Comparison of ENCODE assay signal across 8 mouse cellular contexts in the genomic region with DNA sequence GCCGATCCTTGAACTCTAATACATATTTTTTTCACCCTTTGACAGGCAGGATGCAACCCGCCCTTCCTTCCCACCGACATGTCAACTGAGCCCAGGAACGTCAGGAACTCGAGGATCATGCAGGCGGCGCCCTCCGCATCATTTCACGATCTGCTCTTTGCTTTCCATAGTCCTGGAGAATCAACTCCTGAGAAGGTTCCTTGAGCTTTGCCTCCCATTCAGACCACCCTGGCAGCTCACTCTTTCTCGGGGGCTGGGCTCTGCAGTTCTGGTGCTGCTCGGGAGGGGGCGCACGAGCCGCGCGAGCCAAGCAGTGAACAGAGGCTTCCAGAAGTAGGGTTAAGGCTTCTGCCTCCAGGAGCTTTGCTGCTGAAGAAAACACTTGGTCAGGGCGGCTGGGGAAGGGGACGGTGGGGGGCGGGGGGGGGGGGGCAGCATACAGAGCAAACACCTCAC. TPM values are rescaled to one million over a fixed set of nuclear protein-coding genes. Genes with fewer than 3 reads are reported as not detected.
DNase-seq lines count a peak whose midpoint lies in the region; ATAC-seq and TF ChIP-seq lines count a peak whose summit lies in the region.

No protein-coding gene starts in this region.

- no peak for TF ChIP-seq EP300 in lung, postnatal 0 days (IDR thresholded peaks at IDR 0.05)

- 10% methylated on average over 19 of the region's 19 CpGs for WGBS in hindbrain, embryonic 10.5 days
- 5% methylated on average over 16 of the region's 19 CpGs for WGBS in lung, postnatal 0 days

- H3K9ac ChIP-seq in lung, postnatal 0 days (replicated peaks; ENCODE audit: low read depth) = no peak overlapping the region

- peak overlapping the region; percentile 69; the same call in 1 of the 2 replicates for H3K27ac ChIP-seq in hindbrain, embryonic 10.5 days
- no peak overlapping the region for H3K27ac ChIP-seq in lung, postnatal 0 days (ENCODE audit: low read length)

- peak overlapping the region; percentile 37 for H3K4me2 ChIP-seq in lung, postnatal 0 days (replicated peaks; ENCODE audit: low read depth, low read length)

- peak; percentile 81 for DNase-seq in ES-CJ7 (ENCODE audit: low read depth, low spot score)
- DNase-seq in cerebellum, adult 8-10 months = peak; percentile 28
- DNase-seq in frontal cortex, postnatal 10 days (ENCODE audit: low spot score in 2 of 2) = peak; percentile 22 to 63
- peak; percentile 88 for DNase-seq in hindbrain, embryonic 10.5 days (ENCODE audit: low spot score)
- peak; percentile 81 to 86 for DNase-seq in layer of hippocampus, postnatal 10 days (ENCODE audit: low spot score in 2 of 2)
- DNase-seq in lung, postnatal 0 days (ENCODE audit: low spot score) = peak; percentile 70
- peak; percentile 70 for DNase-seq in ovary, postnatal 10 days (ENCODE audit: low spot score)
- peak; percentile 73 for DNase-seq in thymus, postnatal 0 days (ENCODE audit: low spot score)

- peak; percentile 75 for ATAC-seq in lung, postnatal 0 days

- H3K9me3 ChIP-seq in hindbrain, embryonic 10.5 days = no peaks in the 10 kb centered on the region
- H3K9me3 ChIP-seq in lung, postnatal 0 days (ENCODE audit: low read length) = no peaks in the 10 kb centered on the region

- H3K27me3 ChIP-seq in hindbrain, embryonic 10.5 days (ENCODE audit: insufficient read depth, poor library complexity, severe bottlenecking) = no peaks in the 10 kb centered on the region
- H3K27me3 ChIP-seq in lung, postnatal 0 days (replicated peaks; ENCODE audit: insufficient read depth, low read length) = no peaks in the 10 kb centered on the region

- H3K4me1 ChIP-seq in hindbrain, embryonic 10.5 days (replicated peaks) = peaks cover 7% of the 10 kb centered on the region; the same call in 1 of the 2 replicates
- H3K4me1 ChIP-seq in lung, postnatal 0 days (ENCODE audit: insufficient read depth, low read depth, low read length) = no peaks in the 10 kb centered on the region

- peak; percentile 94 for TF ChIP-seq CTCF in lung, postnatal 0 days (IDR thresholded peaks at IDR 0.05)

- peak overlapping the region; percentile 21; the same call in 1 of the 2 replicates for H3K4me3 ChIP-seq in hindbrain, embryonic 10.5 days
- no peak overlapping the region for H3K4me3 ChIP-seq in lung, postnatal 0 days (ENCODE audit: low read depth, low read length)

- H3K36me3 ChIP-seq in hindbrain, embryonic 10.5 days = no peaks in the 10 kb centered on the region
- no peaks in the 10 kb centered on the region for H3K36me3 ChIP-seq in lung, postnatal 0 days (ENCODE audit: insufficient read depth, low read length)

RNA-seq across cellular contexts. Expression of gene Msgn1, which starts 12.6 kb away (rescaled TPM):
- polyA plus RNA-seq in hindbrain, embryonic 10.5 days (2016; fragmentation: Nextera tagmentation; extraction: Ambion mirVana) = not detected in 2 replicates
- not detected for total RNA-seq in layer of hippocampus, postnatal 10 days (2021)
- not detected in 2 replicates for polyA plus RNA-seq in lung, postnatal 0 days (2015; fragmentation: Nextera tagmentation; extraction: Ambion mirVana)
- polyA plus RNA-seq in thymus, postnatal 0 days (2015; fragmentation: Nextera tagmentation; extraction: Ambion mirVana) = not detected in 2 replicates

RNA-seq across cellular contexts. Expression of gene Kcns3, which starts 45.3 kb away (rescaled TPM):
- polyA plus RNA-seq in hindbrain, embryonic 10.5 days (2016; fragmentation: Nextera tagmentation; extraction: Ambion mirVana) = 0.39 and 0.44 TPM in 2 replicates
- total RNA-seq in layer of hippocampus, postnatal 10 days (2021) = 1 to 10 TPM; 4.0 to 4.1 TPM
- 8.8 and 11.0 TPM in 2 replicates for polyA plus RNA-seq in lung, postnatal 0 days (2015; fragmentation: Nextera tagmentation; extraction: Ambion mirVana)
- polyA plus RNA-seq in thymus, postnatal 0 days (2015; fragmentation: Nextera tagmentation; extraction: Ambion mirVana) = 0.10 and 0.12 TPM in 2 replicates

Comparison
In these comparisons a context has a peak if more than half of its experiments do, and no peak if none do; other contexts are left out.
1. DNase-seq: peak in every context shown above with its lines; median percentile 88 in hindbrain, embryonic 10.5 days; 84 in layer of hippocampus, postnatal 10 days; 81 in ES-CJ7; 73 in thymus, postnatal 0 days; 70 in lung, postnatal 0 days; 70 in ovary, postnatal 10 days; 42 in frontal cortex, postnatal 10 days; 28 in cerebellum, adult 8-10 months.